Mouse (Mus musculus): ENCODE measurements around the gene Rtl5.

- no peak for TF ChIP-seq GATA1 (IDR thresholded peaks at IDR 0.05; ENCODE audit: borderline replicate concordance, low read length)
- TF ChIP-seq FLI1 (IDR thresholded peaks at IDR 0.05; ENCODE audit: low read length) = no peak
Measured at GRCm38 (mm10) chrX:102101886-102102285, 30.8 kb upstream of the Rtl5 start.
